In the genomic region with DNA sequence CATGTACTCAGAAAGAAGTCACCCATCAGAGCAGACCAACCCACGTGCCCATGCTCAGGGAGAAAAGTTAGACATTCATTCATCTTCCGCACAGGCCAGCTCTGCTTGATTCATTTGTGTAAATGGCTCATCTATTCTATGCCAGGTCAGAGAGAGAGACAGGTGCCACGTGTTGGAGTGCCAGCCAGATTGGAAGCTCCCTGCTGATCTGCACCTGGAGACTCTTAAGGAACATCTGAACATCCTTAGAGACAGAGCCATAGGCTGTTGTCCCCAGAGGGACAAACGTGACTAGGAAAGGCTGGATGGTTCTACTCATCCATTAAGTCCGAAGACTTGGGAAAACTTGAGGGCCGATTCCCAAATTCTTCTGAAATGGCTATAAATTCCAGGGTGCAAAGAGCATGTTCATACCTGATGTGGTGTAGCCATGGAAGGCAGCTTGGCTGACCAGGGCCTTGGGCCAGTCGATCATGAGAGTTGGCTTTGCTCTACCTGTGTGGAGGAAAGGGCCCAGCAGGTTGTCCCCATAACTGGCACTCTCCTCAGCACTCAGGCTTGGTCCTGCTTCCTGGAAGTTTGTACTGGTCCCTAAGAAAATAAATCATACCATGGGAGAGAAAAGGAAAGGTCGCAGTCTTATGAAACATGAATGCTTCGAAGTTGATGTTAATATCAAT, we compare ENCODE assay signal across 13 mouse cellular contexts. TPM values are rescaled to one million over a fixed set of nuclear protein-coding genes. Genes with fewer than 3 reads are reported as not detected.
"Had no signal": no experiment of that assay in that cellular context is flagged by ENCODE, and none has a peak within 500 bp of the region (broad histone marks: within the 10 kb centered on the region; RNA-seq: fewer than 3 reads in every experiment).

No protein-coding gene starts in this region.

- H3K27me3 ChIP-seq: liver, embryonic 12.5 days; neural tube, embryonic 13.5 days; stomach, embryonic 15.5 days had no signal

- H3K9ac ChIP-seq: liver, embryonic 12.5 days; lung, embryonic 14.5 days; neural tube, embryonic 13.5 days; stomach, embryonic 15.5 days had no signal

- H3K4me3 ChIP-seq: left cerebral cortex, adult 2 months; limb, embryonic 10.5 days; liver, embryonic 12.5 days; midbrain, embryonic 10.5 days; neural tube, embryonic 13.5 days; stomach, embryonic 15.5 days had no signal

- DNase-seq: kidney, postnatal 14 days; lung, embryonic 14.5 days; lung, postnatal 10 days; lung, postnatal 4 days; right cerebral cortex, postnatal 14 days; thymus, postnatal 36 days had no signal

- H3K4me2 ChIP-seq: liver, embryonic 12.5 days; lung, embryonic 14.5 days; neural tube, embryonic 13.5 days; stomach, embryonic 15.5 days had no signal

- H3K9me3 ChIP-seq: limb, embryonic 10.5 days; liver, embryonic 12.5 days; midbrain, embryonic 10.5 days; neural tube, embryonic 13.5 days; stomach, embryonic 15.5 days had no signal

- H3K36me3 ChIP-seq: limb, embryonic 10.5 days; liver, embryonic 12.5 days; midbrain, embryonic 10.5 days; neural tube, embryonic 13.5 days; stomach, embryonic 15.5 days had no signal

- ATAC-seq: liver, embryonic 12.5 days; midbrain, embryonic 16.5 days had no signal

- H3K4me1 ChIP-seq: limb, embryonic 10.5 days; liver, embryonic 12.5 days; midbrain, embryonic 10.5 days; neural tube, embryonic 13.5 days; stomach, embryonic 15.5 days had no signal

- H3K27ac ChIP-seq: left cerebral cortex, adult 2 months; limb, embryonic 10.5 days; liver, embryonic 12.5 days; midbrain, embryonic 10.5 days; neural tube, embryonic 13.5 days; stomach, embryonic 15.5 days had no signal

RNA-seq across cellular contexts. Expression of gene Pkd1l1, which starts 36.5 kb away (rescaled TPM):
- polyA plus RNA-seq: limb, embryonic 10.5 days had no signal
